Mouse (Mus musculus) left cerebral cortex, postnatal 36 days (tissue): Measurements from ENCODE around the gene Cdk18. TPM values are rescaled to one million over a fixed set of nuclear protein-coding genes. Genes with fewer than 3 reads are reported as not detected.

Experiments
- DNase-seq, 2 experiments: peaks; one replicate each; pipeline ENCODE4 v3.0.0; 2021 to 2022; ENCODE audit warnings: low spot score in 2 of 2, mixed read lengths in 1 of 2
- intact Hi-C: fragments of 180-260 bp; cut with DNase I; formaldehyde crosslinking; loops from one replicate; pipeline ENCODE4 v1.15.1; 2025
- total RNA-seq, 2 experiments: library from RNA; stranded (reverse); gene quantifications; 2 replicates each; pipeline ENCODE4 v1.2.3; 2021

Gene Cdk18
- total RNA-seq, 2 experiments from 2014 or later = 29.6 to 31.5 TPM

GRCm38 (mm10) chr1:132150817-132151601 is 11.5 kb upstream of the Cdk18 start:
- no peak for DNase-seq
- intact Hi-C loops = no loop called here

- no peak for DNase-seq
- intact Hi-C loops = no loop called here
Measured at GRCm38 (mm10) chr1:132150171-132150570, 10.7 kb upstream of the Cdk18 start.

- DNase-seq = no peak
- intact Hi-C loops = no loop called here
Measured at GRCm38 (mm10) chr1:132149410-132149809, 9.9 kb upstream of the Cdk18 start.

DNA sequence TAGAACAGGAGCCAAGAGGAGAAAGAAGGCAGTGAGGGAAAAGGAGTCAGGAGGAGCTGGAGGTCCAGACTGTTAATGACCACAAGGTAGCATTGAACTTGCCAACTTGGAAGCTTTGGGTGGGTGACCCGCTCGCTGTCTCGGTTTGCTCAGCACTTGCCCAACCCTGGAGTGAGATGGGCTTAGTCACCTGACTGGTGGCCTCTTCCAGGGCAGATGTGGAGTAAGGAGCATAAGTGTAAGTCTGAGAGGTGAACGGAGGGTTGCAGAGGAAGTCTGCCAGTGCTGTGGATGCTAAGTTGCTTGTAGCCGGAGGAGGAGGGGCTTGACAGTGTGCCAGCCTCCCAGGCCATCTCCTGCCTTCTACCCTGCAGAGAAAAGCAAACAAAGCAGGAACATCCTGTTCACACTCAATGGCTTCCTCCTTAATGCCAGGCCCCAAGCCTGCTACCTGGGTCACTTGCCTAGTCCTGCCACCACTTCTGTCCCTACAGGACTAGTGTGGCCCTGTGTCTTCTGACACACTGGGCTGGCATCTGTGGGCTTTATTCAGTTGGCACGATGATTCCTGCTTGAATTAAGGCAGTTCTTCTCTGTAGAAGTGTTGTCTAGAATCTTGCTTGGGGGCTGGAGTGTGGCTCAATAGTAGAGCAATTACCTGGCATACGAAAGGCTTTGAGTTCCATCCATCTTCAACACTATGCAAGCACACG is 6.6 kb upstream of the Cdk18 start:
- intact Hi-C loops = no loop called here
- no peak for DNase-seq

DNA sequence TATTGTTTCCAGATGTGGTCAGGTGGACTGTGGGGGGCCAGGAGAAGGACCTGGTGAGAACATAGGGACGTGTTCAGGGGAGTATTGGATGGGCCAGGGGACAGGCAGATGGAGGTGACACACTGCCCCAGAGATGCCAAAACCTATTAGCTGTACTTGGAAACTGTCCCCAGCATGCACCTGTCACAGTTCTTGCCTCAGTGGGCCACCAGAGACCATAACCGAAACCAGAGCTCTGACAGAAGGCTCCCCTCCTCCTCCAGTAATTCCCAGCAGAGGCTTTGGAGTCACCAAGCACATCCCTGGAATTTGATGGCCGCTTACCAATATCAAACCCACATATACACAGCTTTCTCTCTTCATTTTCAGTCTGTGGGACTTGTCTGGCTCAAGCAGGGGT is 5.4 kb upstream of the Cdk18 start:
- no peak for DNase-seq
- intact Hi-C loops = no loop called here

DNA sequence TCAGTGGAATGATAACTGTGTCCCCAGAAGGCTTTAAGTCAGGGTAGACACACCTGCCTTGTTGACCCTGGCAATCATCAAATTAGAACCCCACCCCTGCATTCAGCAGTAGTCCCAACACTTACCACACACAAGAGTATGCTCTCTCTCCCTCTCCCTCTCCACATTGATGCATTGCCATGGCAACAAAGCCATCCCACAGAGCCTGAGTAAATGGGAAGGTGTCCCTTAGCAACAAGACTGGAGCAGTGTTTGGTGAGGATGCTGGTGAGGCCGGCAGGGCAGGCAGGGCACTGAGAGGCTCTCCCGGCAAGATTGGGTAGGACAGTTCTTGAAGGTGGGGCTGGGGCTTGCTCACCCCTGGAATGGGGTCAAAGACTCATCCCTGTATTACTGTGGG is 4.7 kb upstream of the Cdk18 start:
- peak; percentile 62 to 64 for DNase-seq
- intact Hi-C loops = no loop called here

DNA sequence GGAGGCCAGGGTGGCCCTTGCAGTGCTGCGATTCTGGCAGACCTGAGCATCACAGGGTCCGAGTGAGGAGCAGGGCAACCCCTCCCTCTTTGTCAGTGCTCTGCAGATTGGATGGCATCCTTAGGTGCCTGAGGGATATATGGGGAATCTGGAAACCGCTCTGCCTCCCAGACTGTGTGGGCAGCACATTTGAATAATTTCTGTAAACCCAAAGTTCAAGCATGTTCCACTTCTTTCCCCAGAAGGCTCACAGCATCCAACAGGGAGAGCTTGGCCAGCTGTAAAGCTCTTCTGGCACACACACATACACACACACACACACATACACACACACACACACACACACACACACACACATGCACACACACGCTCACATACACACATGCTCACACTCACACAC is 4.2 kb upstream of the Cdk18 start:
- intact Hi-C loops = no loop called here
- peak in 1 of 2 experiments; percentile 31 for DNase-seq

- no peak for DNase-seq
- intact Hi-C loops = no loop called here
Measured at GRCm38 (mm10) chr1:132143079-132143478, 3.6 kb upstream of the Cdk18 start.

GRCm38 (mm10) chr1:132141753-132142152 is 2.3 kb upstream of the Cdk18 start:
- intact Hi-C loops = no loop called here
- no peak for DNase-seq

DNA sequence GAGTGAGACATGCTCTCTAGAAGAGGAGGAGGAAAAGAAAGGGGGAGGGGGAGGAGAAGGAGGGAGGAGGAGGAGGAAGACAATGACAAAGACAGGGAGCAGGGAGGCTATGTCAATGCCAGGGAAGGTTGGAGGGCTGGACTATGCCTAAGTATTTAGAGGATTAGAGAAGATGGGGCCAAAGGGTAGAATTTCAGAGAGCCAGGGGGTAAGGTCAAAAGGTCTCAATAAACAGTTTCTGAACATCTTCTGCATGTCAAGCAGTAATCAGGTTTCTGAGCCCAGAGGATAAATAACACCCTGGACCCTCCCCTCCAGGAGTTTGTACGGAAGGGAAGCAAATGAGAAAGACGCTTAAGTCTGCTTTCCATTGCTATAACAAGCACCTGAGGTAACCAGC is 1.7 kb upstream of the Cdk18 start:
- no peak for DNase-seq
- intact Hi-C loops = no loop called here

- DNase-seq = no peak
- intact Hi-C loops = no loop called here
Measured at GRCm38 (mm10) chr1:132140574-132140973, 1.1 kb upstream of the Cdk18 start.

DNA sequence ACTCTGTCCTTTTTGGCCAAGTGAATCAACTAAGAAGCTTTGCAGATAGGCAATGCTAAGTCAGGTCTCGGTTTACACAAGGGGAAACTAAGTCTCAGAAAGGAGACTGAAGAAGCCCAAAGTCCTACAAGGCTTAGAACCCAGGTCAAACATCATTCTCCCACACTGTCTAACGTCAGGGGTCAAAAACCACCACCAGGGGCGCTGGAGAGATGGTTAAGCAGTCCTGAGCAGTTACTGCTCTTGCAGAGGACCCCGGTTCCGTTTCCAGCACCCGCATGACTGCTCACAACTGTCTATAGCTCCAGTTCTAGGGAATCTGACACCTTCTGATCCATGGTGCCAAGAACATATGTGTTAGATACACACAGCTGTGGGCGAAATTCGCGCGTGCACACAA is 687 bp upstream of the Cdk18 start:
- intact Hi-C loops = no loop called here
- no peak for DNase-seq

DNA sequence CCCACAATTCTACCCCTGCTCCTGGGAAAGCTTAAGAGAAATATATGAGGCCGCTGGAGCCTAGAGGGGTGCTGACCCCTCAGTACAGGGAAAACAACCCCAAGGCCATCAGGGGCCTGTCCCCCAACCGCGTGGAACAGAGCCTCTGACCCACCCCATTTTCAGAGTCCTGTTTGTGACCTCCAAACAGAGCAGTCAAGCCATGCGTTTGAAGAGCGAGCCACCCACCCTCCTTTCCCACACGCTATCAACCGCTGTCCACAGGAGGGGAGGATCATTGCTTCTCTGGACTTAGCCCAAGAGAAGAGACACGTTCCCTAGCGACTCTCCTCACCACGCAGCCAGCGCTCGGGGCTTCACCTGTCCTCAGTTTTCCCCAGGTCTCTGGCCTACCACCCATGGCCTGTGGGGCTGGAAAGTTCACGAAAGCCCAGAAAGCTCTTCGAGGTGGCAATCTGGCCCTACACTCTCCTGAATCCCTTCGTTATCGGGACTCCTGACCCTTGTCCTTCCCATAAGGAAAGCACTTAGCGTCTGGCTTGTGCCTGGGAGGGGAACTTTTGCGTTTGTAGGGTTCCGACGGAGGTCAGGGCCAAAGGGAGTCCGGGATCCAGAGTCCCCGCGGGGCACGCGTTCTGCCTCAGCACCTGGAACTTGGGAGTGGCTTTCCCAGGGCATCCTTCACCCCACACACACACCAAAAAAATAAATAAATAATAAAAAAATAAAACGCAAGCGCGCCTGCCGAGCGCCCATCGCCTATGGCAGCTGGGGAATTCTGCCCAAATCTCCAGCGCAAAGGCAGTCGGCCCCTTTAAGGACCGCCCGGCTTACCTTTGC is 688 bp downstream of the Cdk18 start:
- intact Hi-C loops = no loop called here
- no peak for DNase-seq

DNA sequence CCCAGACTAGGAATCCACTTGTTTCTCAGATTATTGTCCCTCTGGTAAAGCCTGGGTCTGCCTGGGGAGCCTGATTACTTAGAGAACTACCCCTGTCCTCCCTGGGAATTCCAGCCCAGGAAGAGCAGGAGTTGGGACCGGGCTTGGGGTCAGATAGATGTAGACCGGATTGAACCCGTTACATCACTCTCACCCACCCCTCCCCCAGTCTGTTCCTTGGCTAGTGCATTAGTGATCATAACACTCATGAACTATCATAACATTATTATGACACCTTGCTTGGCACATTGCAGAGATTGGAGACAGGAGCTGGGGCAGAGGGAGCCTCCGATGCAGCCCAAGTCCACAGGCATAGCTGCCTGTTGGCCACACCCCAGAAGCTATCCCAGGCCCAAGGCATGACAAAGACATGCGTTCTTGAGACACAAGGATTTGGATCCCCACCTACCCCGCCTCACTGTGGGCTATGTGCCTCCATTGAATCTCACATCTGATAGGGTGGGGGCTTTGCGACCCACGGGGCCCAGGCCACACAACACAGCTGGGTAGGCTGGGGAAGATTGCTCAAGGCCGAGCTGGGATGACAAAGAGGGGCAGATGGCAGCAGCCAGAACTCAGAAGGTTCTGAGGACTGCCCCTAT is 1.4 kb downstream of the Cdk18 start:
- intact Hi-C loops = no loop called here
- no peak for DNase-seq

DNA sequence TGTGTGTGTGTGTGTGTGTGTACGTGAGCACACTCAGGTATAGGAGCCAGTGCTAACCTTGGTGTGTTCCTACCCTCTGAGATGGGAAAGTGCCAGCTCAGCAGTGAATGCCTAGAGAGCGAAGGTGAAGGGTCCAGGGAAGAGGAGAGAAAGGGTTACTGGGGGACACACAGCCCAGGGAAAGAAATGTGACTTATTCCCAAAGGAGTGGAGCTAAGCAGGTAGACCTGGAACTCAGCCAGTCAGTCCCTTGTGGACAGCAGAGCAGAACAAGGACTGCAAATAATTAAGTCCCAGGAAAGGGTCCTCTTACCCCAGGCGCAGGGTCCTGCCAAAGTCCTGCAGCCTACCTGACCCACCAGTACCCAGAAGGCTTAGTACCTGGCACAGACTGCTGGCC is 2.6 kb downstream of the Cdk18 start:
- intact Hi-C loops = no loop called here

GRCm38 (mm10) chr1:132135631-132136030 is 3.9 kb downstream of the Cdk18 start:
- intact Hi-C loops = no loop called here

More for the DNA sequence above, 2.6 kb downstream of the Cdk18 start:
- DNase-seq = no peak

GRCm38 (mm10) chr1:132128311-132128710 is 11.2 kb downstream of the Cdk18 start:
- no peak for DNase-seq
- intact Hi-C loops = no loop called here

More at GRCm38 (mm10) chr1:132135631-132136030, 3.9 kb downstream of the Cdk18 start:
- no peak for DNase-seq

DNA sequence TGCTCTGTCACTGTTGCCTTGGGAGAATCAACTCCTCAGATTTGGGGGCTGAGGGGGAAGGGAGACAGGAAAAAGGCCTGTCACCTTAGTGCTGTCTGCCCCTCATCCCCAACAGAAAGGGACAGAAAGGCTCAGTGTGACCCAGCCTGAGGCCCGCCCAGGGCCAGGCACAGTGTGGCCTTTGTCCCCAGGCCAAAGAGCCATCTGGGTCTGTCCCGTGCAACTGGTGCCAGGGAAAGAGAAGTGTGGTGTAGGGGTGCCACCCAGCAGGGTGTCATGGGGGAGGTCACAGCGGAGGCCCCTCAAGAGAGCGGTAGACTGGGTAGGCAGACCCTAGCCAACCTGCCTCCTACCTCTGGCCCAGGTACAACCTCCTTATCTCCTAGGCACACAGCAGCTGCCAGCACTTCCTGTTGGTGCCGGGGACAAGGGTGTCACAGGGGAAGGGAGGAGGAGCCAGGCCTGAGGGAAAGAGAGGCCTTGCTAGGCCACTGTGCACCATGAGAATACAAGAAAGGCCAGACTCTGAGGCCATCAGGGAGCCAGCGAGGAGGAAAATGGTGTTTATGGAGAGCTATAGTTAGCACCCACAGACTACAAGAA is 13.6 kb downstream of the Cdk18 start:
- intact Hi-C loops = no loop called here
- DNase-seq = no peak

DNA sequence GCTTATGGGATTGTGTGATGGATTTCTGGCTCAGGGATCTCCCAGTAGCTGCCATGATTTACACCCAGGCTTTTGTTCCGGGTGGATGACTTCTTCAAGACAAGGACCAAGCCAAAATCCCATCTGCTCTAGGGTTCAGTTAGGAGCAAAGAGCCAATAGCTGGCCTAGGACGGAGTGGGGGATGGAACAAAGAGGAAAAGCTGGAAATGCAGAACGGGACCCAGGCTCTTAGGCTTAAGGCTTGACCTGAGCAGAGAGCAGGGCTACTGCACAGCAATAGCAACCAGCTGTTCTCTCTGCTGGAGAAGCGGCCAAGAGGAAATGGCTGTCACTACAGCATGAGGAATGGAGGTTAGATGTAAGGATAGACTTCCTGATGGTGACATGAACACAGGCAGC is 14.2 kb downstream of the Cdk18 start:
- intact Hi-C loops = no loop called here
- no peak for DNase-seq
